Mouse (Mus musculus): ENCODE results near the gene Rnf135. TPM values are rescaled to one million over a fixed set of nuclear protein-coding genes. Genes with fewer than 3 reads are reported as not detected.
"Not testable (repeated sequence)": the region's sequence is repeated elsewhere in the genome, so short reads cannot be mapped to it uniquely, and the experiment has no call there.

Gene Rnf135
- polyA plus RNA-seq (2012; rRNA removed), result 7.1 and 8.7 TPM in 2 replicates

GRCm38 (mm10) chr11:80183705-80184255, at the start of gene Rnf135:
Rnf135 (plus strand) TSS chr11:80183851.
- DNase-seq (ENCODE audit: low read depth), result no peak

- DNase-seq (ENCODE audit: low read depth), result no peak
Observed at GRCm38 (mm10) chr11:80134744-80135143, 48.9 kb upstream of the Rnf135 start.

- DNase-seq (ENCODE audit: low read depth), result no peak
Observed at GRCm38 (mm10) chr11:80135954-80136683, 47.5 kb upstream of the Rnf135 start.

DNA sequence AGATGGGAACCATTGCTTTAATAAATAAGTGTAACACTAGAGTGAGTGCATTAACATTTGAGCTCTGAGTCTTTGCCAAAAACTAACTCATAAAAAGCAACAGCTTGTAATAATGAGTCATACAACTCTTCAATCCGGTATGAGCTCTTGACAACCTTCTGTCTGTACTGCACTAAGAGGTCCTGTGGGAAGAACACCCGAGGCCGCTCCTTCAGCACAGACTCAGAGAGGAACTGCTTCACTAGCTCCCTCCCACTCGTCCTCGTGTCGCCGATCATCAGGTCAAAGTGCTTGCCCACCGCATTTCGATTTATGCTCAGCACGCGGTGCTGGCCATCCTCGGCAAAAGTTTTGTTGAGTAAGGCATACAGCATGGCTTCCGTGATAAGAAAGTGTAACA, 46.9 kb upstream of the Rnf135 start:
- no peak for DNase-seq (ENCODE audit: low read depth)

DNA sequence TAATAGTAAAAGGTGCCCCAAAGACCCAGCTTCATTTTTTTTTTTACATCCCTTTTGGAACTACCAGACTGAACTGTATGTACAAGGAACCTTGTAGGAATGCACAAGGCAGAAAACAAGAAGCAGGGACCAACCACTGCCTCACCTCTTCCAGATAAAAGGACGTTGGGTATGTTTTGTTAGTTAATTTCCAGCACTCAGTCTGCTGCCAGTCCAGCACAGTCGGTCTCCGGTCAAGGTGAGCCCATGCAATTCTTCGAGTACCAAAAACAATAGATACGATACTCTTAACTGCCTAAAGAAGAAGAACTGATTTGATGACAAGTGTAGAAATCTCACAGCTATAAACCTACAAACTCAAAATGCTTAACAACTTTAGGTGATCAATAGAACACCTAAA, 45.9 kb upstream of the Rnf135 start:
- DNase-seq (ENCODE audit: low read depth), result no peak

DNA sequence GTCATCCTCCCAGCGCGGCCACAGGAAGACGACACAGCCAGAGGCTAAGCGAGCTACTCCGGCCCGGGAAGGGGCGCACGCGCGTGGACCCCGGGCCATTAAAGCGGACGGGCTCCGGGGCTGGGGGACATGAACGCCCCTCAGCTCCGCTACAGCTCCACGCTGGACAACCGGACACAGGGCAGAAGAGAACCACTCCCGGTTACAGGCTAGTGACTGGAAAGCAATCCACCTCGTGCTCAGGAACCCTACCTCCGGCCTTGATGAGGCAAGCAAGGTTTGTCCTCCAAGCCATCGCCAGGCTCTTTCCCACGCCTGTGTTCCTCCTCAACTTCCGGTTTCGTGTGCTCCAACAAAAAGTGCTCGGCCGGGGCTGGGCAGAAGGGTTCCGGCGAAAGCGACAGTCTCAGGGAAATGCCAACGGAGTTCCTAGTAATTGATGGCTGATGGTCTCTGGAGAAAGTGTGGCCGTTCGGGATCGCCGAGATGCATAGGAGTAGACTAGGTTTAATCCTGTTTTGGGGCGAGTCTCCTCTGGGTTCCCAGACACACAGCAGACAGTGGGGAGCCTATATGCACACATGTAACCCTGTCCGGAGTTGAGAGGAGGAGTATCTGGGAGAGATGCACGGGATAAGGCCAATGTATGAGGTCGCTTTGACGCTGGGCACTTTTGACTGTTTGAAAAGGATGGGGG, 41.7 kb upstream of the Rnf135 start, which contains the start of gene Tefm:
Gene Tefm, minus strand, starts transcription at position 351 of the 697 bp plus-strand sequence.
- DNase-seq (ENCODE audit: low read depth), result peak; percentile 50

- DNase-seq (ENCODE audit: low read depth), result peak; percentile 14
Observed at GRCm38 (mm10) chr11:80142872-80143271, 40.8 kb upstream of the Rnf135 start.

- DNase-seq (ENCODE audit: low read depth), result no peak
Observed at GRCm38 (mm10) chr11:80145787-80146275, 37.8 kb upstream of the Rnf135 start.

GRCm38 (mm10) chr11:80147748-80148147, 35.9 kb upstream of the Rnf135 start:
- no peak for DNase-seq (ENCODE audit: low read depth)

DNA sequence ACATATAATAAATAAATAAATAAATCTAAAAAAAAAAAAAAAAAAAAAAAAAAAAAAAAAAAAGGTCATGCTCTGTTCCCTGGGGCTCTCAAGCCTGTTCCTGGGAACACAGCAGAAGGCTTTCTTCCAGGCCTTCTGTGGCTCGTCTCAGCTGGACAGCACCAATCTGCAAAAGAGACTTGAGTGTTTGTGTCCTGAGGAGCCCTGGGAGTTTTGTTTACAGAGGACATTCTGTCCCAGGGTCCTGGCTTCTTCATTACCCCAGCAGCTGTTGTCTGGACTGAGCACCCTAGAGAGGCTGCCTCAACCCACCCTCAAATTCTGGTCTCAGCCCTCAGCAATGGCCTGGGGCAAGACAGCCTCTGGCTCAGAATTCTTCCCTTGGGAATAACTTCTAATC, 35.3 kb upstream of the Rnf135 start:
- no peak for DNase-seq (ENCODE audit: low read depth)

DNA sequence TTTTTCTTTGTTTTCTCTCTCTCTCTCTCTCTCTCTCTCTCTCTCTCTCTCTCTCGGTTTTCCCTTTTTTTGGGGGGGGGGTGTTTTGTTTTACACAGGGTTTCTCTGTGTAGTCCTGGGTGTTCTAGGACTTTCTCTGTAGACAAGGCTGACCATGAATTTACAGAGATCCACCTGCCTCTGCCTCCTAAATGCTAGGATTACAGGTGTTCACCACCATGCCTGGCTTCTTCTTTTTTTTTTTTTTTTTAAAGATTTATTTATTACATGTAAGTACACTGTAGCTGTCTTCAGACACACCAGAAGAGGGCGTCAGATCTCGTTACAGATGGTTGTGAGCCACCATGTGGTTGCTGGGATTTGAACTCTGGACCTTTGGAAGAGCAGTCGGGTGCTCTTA, 34.7 kb upstream of the Rnf135 start:
- DNase-seq (ENCODE audit: low read depth), result not testable (repeated sequence)

DNA sequence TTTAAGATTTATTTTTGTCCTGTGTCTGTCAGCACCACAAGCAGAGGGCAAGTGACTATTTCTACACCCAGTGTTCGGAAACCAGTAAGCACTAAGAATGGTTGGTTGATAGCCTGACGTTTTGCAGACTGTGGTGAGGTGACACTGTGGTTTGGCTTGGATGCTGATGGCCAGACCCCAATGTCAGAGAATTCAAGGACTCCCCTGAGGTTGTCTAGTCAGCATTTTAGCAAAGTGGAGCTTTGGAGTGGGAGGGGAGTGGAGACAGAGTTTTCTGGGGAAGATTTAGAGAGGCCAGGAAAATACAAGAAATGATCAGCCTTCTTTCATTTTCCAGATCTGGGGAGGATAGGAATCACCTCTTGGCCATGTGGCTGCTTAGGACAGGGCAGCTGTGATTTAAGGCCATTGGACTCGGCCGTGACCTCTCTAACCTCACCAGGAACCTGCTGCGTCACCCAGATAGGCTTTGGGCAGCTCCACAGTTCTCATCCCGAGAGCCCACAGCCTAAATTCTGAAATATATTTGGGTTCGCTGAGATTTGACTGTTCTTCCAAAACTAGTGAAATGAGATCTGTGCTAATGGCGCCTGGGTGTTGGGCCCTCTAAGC, 34.1 kb upstream of the Rnf135 start:
- no peak for DNase-seq (ENCODE audit: low read depth)

DNA sequence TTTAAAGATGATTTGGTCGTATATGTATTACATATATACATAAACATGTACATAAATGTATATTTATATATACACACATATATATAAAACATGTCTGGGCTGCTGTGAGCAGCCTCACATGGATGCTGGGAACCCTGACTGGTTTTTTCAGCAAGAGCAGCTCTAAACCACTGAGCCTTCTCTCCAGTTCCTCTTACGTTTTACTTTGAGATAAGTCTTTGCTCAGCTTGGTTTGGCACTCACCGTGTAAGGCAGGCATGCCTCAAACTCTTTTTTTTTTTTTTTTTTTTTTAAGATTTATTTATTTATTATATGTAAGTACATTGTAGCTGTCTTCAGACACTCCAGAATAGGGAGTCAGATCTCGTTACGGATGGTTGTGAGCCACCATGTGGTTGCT, 33.1 kb upstream of the Rnf135 start:
- no peak for DNase-seq (ENCODE audit: low read depth)

- no peak for DNase-seq (ENCODE audit: low read depth)
Observed at GRCm38 (mm10) chr11:80151541-80151940, 32.1 kb upstream of the Rnf135 start.

DNA sequence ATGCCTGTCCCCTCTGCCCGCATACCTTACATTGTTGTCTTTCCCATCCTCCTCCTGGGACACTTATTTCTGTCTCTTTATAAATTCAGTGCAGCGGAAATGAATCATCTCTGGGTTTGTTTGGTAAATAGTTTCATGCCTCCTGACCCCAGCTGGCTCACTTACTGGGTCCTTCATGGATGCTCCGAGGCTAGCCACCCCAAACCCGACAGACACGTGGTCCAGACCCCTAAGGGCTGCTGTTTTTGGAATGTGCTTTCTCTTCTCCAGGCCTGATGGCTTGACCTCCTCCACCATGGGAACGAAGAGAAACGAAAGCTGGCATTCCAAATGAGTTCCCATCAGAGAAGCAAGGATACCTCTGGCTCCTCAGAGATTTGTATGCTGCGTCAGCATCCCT, 31.3 kb upstream of the Rnf135 start:
- DNase-seq (ENCODE audit: low read depth), result no peak

GRCm38 (mm10) chr11:80153857-80154495, 29.7 kb upstream of the Rnf135 start, which contains the start of gene Adap2:
Adap2 (plus strand) TSS chr11:80154105.
- DNase-seq (ENCODE audit: low read depth), result peak; percentile 54

DNA sequence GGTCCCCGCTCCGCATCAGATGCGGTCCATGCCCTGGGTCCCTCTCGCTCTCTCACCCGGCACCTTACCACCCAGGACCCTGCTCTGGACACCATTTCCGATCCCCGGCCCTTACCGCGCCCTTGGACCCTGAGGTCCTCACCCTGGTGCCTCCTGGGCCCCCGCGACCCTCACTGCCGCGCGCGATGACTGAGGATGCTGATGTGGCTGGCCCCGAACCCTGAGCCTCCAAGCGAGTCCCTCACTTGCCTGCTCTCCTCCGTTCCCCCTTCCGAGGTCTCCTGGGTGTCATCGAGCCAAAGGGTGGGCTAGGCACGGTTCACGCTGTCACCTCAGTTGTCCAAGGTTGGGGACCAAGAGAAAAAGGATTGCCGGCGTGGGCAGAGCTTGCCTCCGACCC, 29.1 kb upstream of the Rnf135 start:
- no peak for DNase-seq (ENCODE audit: low read depth)

DNA sequence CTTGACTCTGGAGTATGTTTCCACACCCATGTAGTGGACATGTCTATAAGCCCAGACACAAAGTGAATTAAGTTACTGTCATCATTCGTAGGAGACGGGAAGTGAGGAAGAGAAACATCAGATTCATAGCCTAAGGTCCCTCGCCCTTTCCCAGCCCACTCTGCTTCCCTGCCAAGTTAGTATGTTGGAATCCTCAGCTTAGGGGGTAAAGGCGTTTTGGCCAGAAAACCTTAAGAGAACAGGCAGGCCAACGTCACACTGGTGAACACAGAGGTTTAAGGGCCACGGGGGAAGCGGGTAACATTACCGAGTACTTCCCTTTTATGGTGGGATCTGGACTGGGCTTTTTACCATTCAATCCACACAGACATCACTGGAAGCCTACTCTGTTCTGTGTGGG, 28.1 kb upstream of the Rnf135 start:
- DNase-seq (ENCODE audit: low read depth), result no peak

- DNase-seq (ENCODE audit: low read depth), result no peak
Observed at GRCm38 (mm10) chr11:80155961-80156360, 27.7 kb upstream of the Rnf135 start.

GRCm38 (mm10) chr11:80156841-80157240, 26.8 kb upstream of the Rnf135 start:
- no peak for DNase-seq (ENCODE audit: low read depth)

- DNase-seq (ENCODE audit: low read depth), result no peak
Observed at GRCm38 (mm10) chr11:80159018-80159417, 24.6 kb upstream of the Rnf135 start.

GRCm38 (mm10) chr11:80161041-80161440, 22.6 kb upstream of the Rnf135 start:
- no peak for DNase-seq (ENCODE audit: low read depth)

All from gonadal fat pad, adult 2 months (tissue).